Mouse (Mus musculus): Measurements from ENCODE around the gene Hoxc5. TPM values are rescaled to one million over a fixed set of nuclear protein-coding genes. Genes with fewer than 3 reads are reported as not detected.

Gene Hoxc5
- polyA plus RNA-seq, 1 experiment, result not detected

DNA sequence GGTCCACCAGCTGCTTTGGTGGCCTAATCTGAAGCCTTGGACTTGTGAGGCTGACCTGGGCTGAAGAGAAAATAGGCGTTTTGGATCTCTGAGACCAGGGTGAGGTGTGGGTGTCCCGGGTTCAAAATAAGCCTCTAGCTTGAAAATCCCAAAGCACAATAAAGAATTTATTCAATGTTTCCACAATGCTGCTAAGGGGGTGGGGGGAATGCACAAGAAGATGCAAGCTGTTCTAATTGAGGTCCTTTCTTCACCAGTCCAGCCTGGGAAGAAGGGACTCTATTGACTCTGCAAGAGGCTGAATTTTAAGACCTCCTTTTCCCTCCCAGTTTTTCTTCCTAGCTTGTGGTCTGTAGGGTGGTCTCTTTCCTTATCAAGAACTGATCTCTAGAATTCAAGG is 16.4 kb upstream of the Hoxc5 start:
- Histone ChIP-seq H3K4me3 (ENCODE audit: low read depth, low read length) (no peak overlapping the region), H3K4me1 (ENCODE audit: control insufficient read depth, insufficient read depth, low read length) (no peaks in the 10 kb centered on the region), H3K9me3 (replicated peaks; ENCODE audit: control insufficient read depth, insufficient read depth, low read length, poor library complexity, severe bottlenecking) (no peaks in the 10 kb centered on the region), H3K27me3 (ENCODE audit: control insufficient read depth, insufficient read depth, low read length, poor library complexity, severe bottlenecking) (peaks cover 63% of the 10 kb centered on the region), H3K27ac (ENCODE audit: insufficient read depth, low read length) (no peak overlapping the region), H3K9ac (ENCODE audit: low read depth, poor library complexity, severe bottlenecking) (no peak overlapping the region), H3K36me3 (ENCODE audit: control insufficient read depth, insufficient read depth, low read length, poor library complexity, severe bottlenecking) (no peaks in the 10 kb centered on the region)
- no peak for TF ChIP-seq CTCF (IDR thresholded peaks at IDR 0.05; ENCODE audit: low read depth, low read length)
- no peak for TF ChIP-seq EP300 (IDR thresholded peaks at IDR 0.05; ENCODE audit: insufficient read depth, low read depth, low read length)
- TF ChIP-seq POLR2A (IDR thresholded peaks at IDR 0.05; ENCODE audit: insufficient read depth, low read length), result no peak

DNA sequence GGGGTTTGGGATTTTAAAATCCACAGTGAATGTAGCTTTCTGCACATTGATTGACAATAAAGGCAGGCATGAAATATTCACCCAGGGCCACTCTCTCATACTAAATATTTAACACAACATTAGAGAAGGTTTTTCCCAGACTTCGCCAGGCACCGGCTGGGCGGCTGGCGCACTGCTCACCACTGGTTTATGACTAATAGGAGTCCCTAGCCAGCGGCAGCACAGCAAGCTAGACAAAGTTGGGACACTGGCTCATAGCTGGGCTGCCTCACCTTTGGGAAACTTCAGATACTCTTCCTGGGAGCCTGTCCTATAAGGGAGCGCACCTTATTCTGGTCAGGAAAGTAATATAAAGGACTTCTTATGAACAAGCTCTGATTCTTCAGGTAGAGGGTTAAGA is 13.7 kb upstream of the Hoxc5 start:
- TF ChIP-seq EP300 (IDR thresholded peaks at IDR 0.05; ENCODE audit: insufficient read depth, low read depth, low read length) (no peak), CTCF (IDR thresholded peaks at IDR 0.05; ENCODE audit: low read depth, low read length) (no peak), POLR2A (IDR thresholded peaks at IDR 0.05; ENCODE audit: insufficient read depth, low read length) (no peak)
- H3K4me1 ChIP-seq (ENCODE audit: control insufficient read depth, insufficient read depth, low read length), result no peaks in the 10 kb centered on the region
- H3K9me3 ChIP-seq (replicated peaks; ENCODE audit: control insufficient read depth, insufficient read depth, low read length, poor library complexity, severe bottlenecking), result no peaks in the 10 kb centered on the region
- no peaks in the 10 kb centered on the region for H3K36me3 ChIP-seq (ENCODE audit: control insufficient read depth, insufficient read depth, low read length, poor library complexity, severe bottlenecking)
- no peak overlapping the region for H3K27ac ChIP-seq (ENCODE audit: insufficient read depth, low read length)
- H3K4me3 ChIP-seq (ENCODE audit: low read depth, low read length), result no peak overlapping the region
- H3K9ac ChIP-seq (ENCODE audit: low read depth, poor library complexity, severe bottlenecking), result no peak overlapping the region
- peaks cover 75% of the 10 kb centered on the region for H3K27me3 ChIP-seq (ENCODE audit: control insufficient read depth, insufficient read depth, low read length, poor library complexity, severe bottlenecking)

DNA sequence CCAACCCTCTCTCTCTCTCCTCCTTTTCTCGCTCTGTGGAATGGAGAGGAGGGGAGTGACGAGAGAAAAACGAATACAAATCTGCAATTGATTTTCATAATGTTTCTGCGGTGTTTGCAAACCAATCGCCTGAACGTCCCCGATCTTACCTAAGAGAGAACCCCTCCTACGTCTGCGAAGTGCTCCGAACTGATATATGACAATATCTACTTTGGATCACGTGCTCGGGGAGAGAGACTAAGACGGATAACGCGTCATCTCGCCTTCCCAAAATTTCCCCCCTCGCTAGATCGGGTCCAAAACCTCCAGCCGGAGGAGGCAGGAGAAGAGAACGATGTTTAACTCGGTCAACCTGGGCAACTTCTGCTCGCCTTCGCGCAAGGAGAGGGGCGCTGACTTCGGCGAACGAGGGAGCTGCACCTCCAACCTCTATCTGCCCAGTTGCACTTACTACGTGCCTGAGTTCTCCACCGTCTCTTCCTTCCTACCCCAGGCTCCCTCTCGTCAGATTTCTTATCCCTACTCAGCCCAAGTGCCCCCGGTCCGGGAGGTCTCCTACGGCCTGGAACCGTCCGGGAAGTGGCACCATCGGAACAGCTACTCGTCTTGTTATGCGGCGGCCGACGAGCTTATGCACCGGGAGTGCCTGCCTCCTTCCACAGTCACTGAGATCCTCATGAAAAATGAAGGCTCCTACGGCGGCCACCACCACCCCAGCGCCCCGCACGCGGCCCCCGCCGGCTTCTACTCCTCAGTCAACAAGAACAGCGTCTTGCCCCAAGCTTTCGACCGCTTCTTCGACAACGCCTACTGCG is 12.8 kb upstream of the Hoxc5 start, which contains the start of gene Hoxc11:
Gene Hoxc11, plus strand, starts transcription at position 236 of the 815 bp plus-strand sequence.
- TF ChIP-seq CTCF (IDR thresholded peaks at IDR 0.05; ENCODE audit: low read depth, low read length) (no peak), POLR2A (IDR thresholded peaks at IDR 0.05; ENCODE audit: insufficient read depth, low read length) (no peak), EP300 (IDR thresholded peaks at IDR 0.05; ENCODE audit: insufficient read depth, low read depth, low read length) (no peak)
- no peak within 1 kb of the TSS for H3K27ac ChIP-seq (ENCODE audit: insufficient read depth, low read length)
- H3K27me3 ChIP-seq (ENCODE audit: control insufficient read depth, insufficient read depth, low read length, poor library complexity, severe bottlenecking), result peaks cover 69% of the 10 kb centered on the region
- peak within 1 kb of the TSS; percentile 45 for H3K4me3 ChIP-seq (ENCODE audit: low read depth, low read length)
- H3K4me1 ChIP-seq (ENCODE audit: control insufficient read depth, insufficient read depth, low read length), result no peaks in the 10 kb centered on the region
- H3K36me3 ChIP-seq (ENCODE audit: control insufficient read depth, insufficient read depth, low read length, poor library complexity, severe bottlenecking), result no peaks in the 10 kb centered on the region
- peak within 1 kb of the TSS; percentile 24; the same call in 1 of the 2 replicates for H3K9ac ChIP-seq (ENCODE audit: low read depth, poor library complexity, severe bottlenecking)
- H3K9me3 ChIP-seq (replicated peaks; ENCODE audit: control insufficient read depth, insufficient read depth, low read length, poor library complexity, severe bottlenecking), result no peaks in the 10 kb centered on the region

DNA sequence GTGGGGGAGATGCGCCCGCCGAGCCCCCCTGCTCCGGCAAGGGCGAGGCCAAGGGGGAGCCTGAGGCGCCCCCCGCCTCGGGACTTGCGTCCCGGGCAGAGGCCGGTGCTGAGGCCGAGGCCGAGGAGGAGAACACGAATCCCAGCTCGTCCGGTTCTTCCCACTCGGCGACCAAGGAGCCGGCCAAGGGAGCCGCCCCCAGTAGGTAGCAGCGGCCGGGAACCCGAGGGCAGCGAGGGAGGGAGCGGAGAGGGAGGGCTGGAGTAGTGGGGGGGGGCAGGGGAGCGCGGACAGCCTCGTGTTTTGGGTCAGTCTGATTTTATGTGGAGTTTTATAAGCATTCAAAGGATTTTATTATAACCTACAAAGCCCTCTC is 12.2 kb upstream of the Hoxc5 start:
- TF ChIP-seq EP300 (IDR thresholded peaks at IDR 0.05; ENCODE audit: insufficient read depth, low read depth, low read length), result no peak
- no peak for TF ChIP-seq POLR2A (IDR thresholded peaks at IDR 0.05; ENCODE audit: insufficient read depth, low read length)
- no peak for TF ChIP-seq CTCF (IDR thresholded peaks at IDR 0.05; ENCODE audit: low read depth, low read length)
- H3K27me3 ChIP-seq (ENCODE audit: control insufficient read depth, insufficient read depth, low read length, poor library complexity, severe bottlenecking), result peaks cover 73% of the 10 kb centered on the region
- H3K9ac ChIP-seq (ENCODE audit: low read depth, poor library complexity, severe bottlenecking), result peak overlapping the region; percentile 24; the same call in 1 of the 2 replicates
- H3K27ac ChIP-seq (ENCODE audit: insufficient read depth, low read length), result no peak overlapping the region
- H3K9me3 ChIP-seq (replicated peaks; ENCODE audit: control insufficient read depth, insufficient read depth, low read length, poor library complexity, severe bottlenecking), result no peaks in the 10 kb centered on the region
- H3K4me3 ChIP-seq (ENCODE audit: low read depth, low read length), result peak overlapping the region; percentile 45; the same call in 1 of the 2 replicates
- no peaks in the 10 kb centered on the region for H3K36me3 ChIP-seq (ENCODE audit: control insufficient read depth, insufficient read depth, low read length, poor library complexity, severe bottlenecking)
- H3K4me1 ChIP-seq (ENCODE audit: control insufficient read depth, insufficient read depth, low read length), result no peaks in the 10 kb centered on the region

DNA sequence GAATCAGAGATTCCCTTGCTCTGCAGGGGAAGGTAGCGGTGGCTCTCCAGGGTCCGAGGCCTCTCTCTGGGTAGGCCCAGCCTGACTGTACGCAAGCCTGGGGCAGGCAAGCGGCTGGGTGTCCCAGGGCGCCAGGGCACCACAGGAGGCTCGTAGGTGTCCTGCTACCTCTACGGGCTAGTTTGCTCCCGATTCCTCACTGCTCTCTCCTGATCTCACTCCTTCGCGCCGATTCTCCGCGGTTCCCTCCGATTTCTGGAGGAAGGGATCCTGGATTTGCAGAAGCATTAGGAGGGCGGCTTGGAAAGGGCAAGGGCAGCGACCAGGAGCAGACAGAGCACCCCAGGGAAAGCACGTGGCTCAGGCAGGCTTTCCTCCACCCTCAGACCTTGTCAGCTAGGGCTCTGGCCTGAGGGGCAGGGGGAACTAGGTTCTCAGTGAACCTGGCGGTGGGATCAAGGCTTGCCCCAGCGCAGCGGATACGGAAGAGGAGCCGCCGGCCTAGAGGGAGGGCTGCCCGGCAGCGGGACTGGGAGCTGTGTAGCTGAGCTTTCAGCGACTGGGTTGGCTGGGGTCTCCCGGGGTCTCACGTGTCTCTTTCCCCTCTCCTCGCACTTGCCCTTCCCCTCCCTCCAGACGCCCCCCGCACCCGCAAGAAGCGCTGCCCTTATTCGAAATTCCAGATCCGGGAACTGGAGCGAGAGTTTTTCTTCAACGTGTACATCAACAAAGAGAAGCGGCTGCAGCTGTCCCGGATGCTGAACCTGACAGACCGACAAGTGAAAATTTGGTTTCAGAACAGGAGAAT is 11.2 kb upstream of the Hoxc5 start:
- H3K27me3 ChIP-seq (ENCODE audit: control insufficient read depth, insufficient read depth, low read length, poor library complexity, severe bottlenecking), result peaks cover 75% of the 10 kb centered on the region
- H3K4me1 ChIP-seq (ENCODE audit: control insufficient read depth, insufficient read depth, low read length), result no peaks in the 10 kb centered on the region
- TF ChIP-seq CTCF (IDR thresholded peaks at IDR 0.05; ENCODE audit: low read depth, low read length), result no peak
- TF ChIP-seq POLR2A (IDR thresholded peaks at IDR 0.05; ENCODE audit: insufficient read depth, low read length), result no peak
- TF ChIP-seq EP300 (IDR thresholded peaks at IDR 0.05; ENCODE audit: insufficient read depth, low read depth, low read length), result no peak
- H3K9me3 ChIP-seq (replicated peaks; ENCODE audit: control insufficient read depth, insufficient read depth, low read length, poor library complexity, severe bottlenecking), result no peaks in the 10 kb centered on the region
- no peaks in the 10 kb centered on the region for H3K36me3 ChIP-seq (ENCODE audit: control insufficient read depth, insufficient read depth, low read length, poor library complexity, severe bottlenecking)
- H3K4me3 ChIP-seq (ENCODE audit: low read depth, low read length), result peak overlapping the region; percentile 41
- no peak overlapping the region for H3K9ac ChIP-seq (ENCODE audit: low read depth, poor library complexity, severe bottlenecking)
- H3K27ac ChIP-seq (ENCODE audit: insufficient read depth, low read length), result no peak overlapping the region

Data from ES-Bruce4 (cell line).